Mouse (Mus musculus): ENCODE data around the gene Pgap3. TPM values are rescaled to one million over a fixed set of nuclear protein-coding genes. Genes with fewer than 3 reads are reported as not detected.

Gene Pgap3
- total RNA-seq (2021) = 1 to 10 TPM; 5.3 to 6.2 TPM
- long read RNA-seq, experiment 1, transcript Pgap3-202 (8 exons, 2,419 nt) = major isoform, 5 of 8 reads
- long read RNA-seq, experiment 1, partial matches to known transcripts = 1 of 8 reads
- long read RNA-seq, experiment 1, other reads (novel, unspliced or antisense) = 2 of 8 reads
- long read RNA-seq, experiment 2, partial matches to known transcripts = 1 of 1 reads
- long read RNA-seq, experiment 2, other reads (novel, unspliced or antisense) = 0 of 1 reads

DNA sequence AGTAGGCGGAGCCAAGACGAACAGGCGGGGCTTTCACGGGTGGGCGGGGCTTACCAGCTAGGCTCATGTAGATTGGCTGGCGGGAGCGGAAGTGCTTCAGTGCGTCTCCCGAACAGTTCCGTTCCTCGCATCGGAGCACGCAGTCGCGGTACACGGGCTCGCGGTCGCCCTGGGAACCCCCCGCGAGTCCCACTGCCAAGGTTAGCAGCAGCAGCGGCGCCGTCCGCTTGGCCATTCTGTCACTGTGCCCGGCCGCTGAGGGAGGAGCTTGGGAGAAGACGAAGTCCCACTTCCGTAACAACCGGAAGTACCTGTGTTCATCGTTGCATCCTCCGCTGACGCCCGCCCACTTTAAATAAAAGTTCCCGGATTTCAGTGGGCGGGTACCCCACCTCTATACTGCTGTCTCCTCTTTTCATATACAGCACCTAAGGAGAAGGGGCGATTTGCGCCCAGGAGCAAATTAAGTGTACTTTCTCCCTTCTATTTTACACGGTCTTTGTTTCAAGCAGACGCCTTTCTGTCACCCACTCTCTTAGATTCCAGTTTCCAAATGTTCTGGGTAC is at the start of gene Pgap3:
Pgap3 (minus strand) TSS at position 330 of the 566 bp plus-strand sequence.
- peak; percentile 74 to 77 for DNase-seq (ENCODE audit: low spot score in 2 of 2)

DNA sequence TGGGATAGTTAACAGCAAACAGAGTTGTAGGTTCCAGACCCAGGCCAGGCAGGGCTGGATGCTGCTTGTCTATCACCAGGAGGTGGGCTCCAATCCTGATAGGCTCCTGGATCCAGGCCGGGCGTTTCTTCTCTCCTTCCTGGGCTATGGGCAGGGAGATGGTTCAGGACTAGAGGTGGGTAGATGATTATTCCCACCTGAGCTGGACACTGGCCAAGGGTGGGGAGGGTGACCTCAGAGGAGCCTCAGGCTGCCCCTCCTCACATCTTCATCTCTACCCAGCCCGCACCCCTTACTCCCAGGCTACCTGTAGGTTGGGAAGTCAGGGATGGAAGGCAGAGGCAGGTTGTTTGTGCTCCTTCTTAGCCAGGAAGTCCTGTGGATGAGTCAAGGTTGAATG is 49.1 kb upstream of the Pgap3 start:
- DNase-seq (ENCODE audit: low spot score in 2 of 2) = no peak

DNA sequence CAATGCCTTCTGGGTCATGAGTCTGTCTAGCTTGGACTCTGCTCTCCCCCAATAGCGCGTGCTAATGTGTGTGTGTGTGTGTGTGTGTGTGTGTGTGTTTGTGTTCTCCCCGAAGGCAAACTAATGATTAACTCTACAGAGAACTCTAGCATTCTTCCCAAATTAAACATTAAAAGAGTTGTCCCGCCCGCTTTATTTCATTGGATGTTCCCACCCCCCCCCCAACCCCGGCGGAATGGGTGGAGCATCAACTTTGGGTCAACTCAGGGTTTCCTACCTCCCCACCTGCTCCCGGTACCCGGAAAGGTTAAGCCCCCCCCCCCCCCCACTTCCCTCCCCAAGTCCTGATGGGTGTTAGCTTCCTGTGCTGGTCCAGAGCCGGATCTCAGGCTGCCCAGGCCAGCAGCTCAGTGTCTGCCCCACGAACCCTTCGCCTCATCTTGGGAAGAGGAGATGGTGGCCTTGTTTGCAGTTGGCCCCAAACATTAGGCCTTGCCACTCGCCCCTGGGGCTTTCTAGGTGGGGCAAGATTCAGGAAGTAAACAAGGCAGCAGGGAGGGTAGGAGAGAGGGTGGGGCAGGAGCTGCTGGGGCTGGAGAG is 48.0 kb upstream of the Pgap3 start:
- no peak for DNase-seq (ENCODE audit: low spot score in 2 of 2)

DNA sequence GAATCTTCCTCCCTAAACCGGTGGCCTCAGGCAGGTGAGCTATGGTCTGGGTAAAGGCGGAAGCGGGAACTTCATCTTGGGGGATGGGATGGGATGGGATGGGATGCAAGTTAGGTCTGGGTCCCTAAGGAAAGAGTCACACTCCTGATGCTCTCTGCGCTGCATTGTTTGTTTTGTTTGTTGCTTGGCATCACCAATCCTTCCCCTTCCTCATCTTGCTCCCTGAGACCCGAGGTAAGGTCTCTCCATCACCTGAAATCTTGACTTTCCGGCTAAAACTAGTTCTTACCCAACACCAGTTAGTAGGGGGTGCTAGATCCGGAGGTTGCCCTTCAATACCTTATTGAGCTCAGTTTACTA is 47.2 kb upstream of the Pgap3 start:
- no peak for DNase-seq (ENCODE audit: low spot score in 2 of 2)

DNA sequence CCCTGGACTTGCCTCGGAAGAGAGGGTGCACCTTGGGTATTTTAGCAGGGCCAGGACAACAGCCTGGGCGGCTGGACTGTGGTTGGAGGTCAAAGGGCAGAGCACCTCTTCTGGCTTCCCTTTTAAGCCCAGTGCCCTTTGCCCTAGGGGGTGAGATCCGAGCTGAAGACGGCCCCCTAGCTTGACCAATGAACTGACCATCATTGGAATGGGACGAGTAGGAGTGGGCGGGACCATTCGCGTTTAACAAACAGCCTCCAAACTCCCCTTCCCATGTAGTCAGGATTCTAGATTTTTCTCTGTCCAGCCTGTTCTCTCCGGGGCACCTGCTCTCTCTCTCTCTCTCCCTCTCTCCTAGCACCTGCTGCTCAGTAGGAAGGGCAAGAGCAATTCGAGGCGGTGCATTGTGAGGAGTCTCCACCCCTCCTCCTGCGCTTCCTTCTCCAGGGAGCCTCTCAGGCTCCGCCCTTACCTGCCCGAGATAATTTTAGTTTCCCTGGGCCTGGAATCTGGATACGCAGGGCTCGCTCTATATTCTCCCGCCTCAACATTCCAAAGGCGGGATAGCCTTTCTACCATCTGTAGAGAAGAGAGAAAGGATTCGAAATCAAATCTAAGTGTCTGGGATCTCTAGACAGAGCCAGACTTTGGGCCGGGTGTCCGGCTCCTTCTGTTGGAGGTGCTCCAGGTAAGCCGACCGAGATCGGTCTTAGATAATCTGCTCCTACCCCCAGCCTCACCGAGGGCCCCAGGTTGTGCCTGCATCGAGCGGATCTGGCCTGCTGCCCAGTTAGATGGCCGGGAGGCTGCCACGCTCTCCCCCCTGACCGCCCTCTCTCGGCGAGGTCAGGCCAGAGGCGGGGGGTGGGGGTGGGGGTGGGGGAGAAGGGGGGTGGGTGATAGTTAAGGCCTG is 46.5 kb upstream of the Pgap3 start:
- no peak for DNase-seq (ENCODE audit: low spot score in 2 of 2)

DNA sequence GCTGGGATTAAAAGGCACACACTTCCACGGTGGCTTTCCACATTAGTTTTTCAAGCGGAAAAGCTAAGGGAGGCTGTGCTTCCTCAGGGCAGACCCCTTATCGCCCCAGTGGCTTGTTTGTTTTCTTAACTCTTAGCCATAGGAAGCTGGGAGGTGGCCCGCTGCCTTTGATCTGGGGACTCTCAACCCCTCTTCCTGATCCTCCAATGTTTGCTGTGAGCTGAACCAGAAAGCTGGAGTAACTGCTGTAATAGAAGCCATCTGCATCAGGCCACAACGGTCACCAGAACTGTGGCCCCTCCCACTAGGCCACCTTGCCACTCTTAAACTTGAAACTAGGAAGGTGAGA is 45.9 kb upstream of the Pgap3 start, which contains the start of gene Grb7:
Grb7 (plus strand) TSS at position 182 of the 349 bp plus-strand sequence.
- DNase-seq (ENCODE audit: low spot score in 2 of 2) = no peak

DNA sequence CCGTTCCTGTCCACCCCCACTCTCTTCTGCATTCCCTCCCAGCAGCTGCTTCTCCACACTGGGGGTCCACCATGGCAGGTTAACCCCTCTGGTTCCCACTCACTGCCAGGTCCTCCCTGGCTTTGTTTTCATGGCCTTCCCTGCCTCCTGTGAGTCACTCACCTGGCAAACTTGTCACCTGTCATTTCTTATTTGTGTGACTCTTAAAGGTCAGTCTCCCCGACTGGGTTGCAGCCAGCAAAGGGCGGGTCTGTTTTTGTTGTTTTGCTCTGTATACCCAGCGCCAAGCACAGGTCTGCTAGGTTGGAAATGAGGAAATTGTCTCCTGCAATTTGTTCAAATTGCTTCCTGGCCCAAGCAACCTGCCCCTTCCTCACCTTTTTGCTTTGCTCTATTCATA is 45.4 kb upstream of the Pgap3 start:
- DNase-seq (ENCODE audit: low spot score in 2 of 2) = no peak

DNA sequence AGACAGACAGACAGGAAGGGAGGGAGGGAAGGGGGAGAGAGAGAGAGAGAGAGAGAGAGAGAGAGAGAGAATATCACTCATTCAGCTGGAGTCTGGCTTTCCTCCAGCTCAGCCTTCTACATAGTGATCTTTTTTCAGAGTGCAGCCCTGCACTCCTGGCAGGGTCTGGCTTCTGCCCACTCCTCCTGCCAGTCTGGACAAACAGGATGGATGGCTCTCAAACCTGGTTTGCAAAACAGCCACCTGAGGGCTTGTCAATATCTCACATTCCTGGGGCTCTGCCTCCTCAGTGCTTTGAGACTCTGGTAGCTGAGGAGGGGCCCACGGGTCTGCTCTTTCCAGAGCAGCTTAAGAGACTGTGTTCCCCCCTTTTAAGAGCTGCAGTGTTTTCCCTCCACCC is 44.9 kb upstream of the Pgap3 start:
- no peak for DNase-seq (ENCODE audit: low spot score in 2 of 2)

DNA sequence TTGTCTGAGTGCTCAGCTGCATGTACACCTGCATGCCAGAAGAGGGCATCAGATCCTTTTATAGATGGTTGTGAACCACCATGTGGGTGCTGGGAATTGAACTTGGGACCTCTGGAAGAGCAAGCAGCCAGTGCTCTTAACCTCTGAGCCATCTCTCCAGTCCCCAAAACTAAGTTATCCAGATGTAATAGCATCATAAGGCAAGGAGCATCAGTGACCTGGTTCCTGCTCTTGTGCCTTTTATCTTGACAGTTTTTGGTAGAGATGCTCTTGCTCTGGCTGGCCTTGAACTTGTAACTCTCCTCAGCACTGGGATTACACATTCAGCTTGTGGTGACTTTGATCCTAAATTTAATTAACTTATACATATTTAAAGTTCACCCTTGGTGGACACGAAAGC is 43.4 kb upstream of the Pgap3 start:
- no peak for DNase-seq (ENCODE audit: low spot score in 2 of 2)

DNA sequence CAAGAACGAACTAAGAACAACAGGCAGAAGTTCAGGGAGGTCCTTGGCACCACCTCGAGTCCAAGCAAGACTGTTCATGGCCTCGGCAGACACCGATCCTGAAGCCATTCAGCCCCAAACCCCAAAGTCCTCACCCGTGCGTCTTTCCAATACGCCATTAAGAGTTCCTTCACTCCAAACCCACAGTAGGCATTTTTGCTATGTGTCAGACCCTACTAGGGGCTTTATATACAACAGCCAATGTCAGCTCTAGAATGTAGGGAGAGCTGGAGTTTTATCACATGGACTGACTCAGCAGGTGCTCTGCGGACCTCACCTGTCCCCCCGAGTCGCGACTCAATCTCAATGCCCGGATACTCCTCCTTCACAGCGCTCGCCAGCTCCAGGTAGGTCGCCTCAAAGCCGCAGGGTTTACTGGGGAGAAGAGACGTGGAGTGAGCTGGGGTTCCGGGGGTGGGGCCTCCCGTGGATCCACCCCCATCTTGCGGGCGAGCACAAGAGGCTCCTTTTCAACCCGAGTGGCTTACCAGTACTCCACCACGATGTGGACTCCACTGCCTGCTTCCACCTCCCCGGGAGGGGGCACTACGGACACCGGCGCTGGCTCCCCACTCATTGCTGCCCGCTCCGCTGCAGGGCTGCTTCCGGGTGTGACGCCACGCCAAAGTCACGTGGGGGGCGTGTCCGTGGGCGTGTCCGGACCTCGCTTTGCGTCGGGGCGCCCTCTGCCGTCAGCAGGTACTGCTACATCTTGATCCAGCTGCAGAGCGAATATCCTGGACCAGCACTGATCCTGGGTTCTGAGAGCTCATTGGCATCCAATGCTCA is 38.3 kb upstream of the Pgap3 start, which contains the start of gene Mien1:
Mien1 (minus strand) TSS at position 661 of the 828 bp plus-strand sequence.
- peak; percentile 98 to 99 for DNase-seq (ENCODE audit: low spot score in 2 of 2)

DNA sequence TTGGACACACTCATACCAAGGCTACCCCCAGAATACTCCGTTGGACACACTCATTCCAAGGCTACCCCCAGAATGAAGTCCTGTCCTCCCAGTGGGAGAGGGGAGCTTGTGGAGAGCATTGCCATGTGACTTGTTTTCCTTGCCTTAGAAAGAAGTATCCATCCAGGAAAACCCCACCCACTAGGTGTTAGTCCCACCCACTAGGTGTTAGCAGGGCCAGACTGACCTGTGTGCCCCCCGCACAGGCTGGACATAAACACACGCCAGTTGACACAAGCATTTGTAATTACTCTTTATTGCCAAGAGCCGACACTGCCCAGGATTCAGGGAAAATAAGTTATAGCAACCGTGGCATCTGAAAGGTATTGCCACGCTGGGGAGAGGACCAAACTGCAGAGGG is 37.2 kb upstream of the Pgap3 start:
- DNase-seq (ENCODE audit: low spot score in 2 of 2) = no peak

DNA sequence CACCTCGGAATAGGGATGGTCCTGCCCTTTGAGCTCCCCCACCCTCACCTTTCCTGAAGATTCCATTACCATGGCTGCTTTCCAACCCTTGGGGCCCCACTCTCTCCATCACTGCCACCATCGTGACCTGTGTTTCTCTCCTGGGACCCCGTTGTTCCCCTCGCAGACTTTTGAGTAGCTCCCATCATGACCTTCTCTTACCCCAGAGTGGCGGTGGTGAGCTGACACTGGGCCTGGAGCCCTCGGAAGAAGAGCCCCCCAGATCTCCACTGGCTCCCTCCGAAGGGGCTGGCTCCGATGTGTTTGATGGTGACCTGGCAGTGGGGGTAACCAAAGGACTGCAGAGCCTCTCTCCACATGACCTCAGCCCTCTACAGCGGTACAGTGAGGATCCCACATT is 35.4 kb upstream of the Pgap3 start:
- DNase-seq (ENCODE audit: low spot score in 2 of 2) = no peak

DNA sequence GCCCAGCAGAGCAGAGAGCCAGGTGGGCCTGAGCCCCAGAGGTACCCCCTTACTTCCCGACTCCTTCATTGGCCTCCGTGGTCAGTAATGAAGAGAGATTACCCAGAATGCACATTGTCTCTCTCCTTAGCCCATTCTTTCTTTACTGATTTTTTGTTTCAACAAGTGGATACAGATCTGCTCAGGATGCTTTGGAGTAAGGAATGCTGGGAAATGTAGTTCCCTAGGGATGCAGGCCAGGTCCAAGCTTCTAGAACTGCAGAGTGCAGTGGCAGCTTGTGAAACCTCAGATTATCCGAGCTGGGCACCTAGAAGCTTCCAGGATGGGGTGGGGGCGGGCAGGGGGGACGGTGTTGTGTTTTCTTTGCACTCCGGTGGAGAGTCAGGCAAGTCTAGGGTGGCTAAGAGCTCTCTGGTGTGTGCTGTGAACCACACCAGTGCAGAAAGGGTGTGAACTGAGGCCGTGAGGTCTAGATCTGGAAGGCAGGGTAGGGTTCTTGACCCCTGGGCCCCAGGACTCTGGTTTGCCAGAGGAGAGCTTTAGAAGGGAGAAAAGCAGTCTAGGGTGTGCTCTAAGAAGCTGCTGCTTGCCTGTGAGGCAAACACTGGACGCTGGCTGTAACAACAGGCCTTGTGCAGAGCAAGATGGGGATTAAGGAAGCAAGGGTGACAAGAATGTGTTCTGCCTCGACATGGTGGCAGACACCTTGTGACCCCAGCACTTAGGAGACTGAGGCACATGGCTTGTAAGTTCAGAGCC is 31.6 kb upstream of the Pgap3 start:
- no peak for DNase-seq (ENCODE audit: low spot score in 2 of 2)

DNA sequence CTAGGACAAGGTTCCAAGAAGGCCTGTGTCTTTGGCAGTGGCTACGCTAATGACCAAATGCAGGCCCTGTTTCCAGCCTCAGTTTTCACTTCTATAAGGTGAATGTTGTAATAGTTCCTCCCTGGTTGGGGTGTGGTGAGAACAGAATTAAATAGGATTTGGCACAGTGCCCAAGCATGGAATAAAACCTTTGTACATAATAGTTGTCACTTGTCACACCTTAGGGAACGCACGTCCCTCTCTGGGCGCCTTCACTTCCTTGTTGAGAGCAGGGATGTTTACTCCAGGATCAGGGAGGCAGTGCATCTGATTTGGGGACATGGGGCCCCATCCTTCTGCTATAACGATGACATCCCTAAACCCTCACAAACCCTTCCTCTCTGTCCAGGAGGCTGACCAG is 28.1 kb upstream of the Pgap3 start:
- DNase-seq (ENCODE audit: low spot score in 2 of 2) = no peak

DNA sequence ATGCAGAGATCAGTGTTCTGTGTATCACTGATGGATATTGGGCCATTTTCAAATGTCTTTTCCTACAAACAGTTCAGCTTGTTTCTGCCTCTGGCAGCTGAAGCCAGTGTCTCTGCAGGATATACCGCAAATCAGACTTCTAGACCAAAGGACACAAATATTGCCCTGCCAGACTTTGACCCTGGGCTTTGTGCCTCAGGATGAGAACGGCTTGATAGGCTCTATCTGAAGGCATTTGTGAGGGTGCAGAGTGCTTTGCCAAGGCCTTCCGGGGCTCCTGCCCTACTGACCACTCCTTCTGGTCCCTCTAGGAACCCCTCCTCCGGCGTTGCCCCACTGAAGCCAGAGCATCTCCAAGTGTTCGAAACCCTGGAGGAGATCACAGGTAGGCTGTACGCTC is 26.3 kb upstream of the Pgap3 start:
- DNase-seq (ENCODE audit: low spot score in 2 of 2) = no peak

DNA sequence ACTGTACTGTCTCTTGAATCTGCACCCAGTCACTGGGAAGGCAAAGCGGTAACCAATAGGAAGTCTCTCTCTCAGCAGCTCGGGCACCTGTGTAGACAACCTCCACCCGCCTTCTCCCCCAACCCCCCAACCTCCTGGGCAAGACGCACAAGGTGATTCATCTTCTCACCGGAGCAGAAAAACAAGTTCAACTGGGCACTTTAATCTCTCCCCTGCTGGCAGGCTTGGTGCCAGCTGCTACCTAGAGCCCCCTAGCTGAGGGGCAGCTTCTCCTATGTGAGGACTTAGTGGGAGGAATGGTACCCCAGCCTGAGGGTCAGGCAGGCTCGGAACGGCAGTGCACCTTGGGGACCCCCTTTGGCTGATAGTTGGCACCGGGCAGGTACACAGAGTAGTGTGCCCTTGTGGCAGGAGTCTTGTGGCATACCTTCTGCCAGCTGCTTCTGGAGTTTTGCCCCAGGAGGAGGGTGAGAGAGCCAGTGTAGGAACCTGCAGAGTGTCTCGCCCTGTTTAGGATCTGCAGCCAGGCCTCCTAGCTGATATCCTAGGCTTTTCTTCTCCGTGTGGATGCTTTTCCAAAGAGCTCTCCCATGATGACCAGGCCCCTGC is 18.8 kb upstream of the Pgap3 start:
- DNase-seq (ENCODE audit: low spot score in 2 of 2) = no peak

DNA sequence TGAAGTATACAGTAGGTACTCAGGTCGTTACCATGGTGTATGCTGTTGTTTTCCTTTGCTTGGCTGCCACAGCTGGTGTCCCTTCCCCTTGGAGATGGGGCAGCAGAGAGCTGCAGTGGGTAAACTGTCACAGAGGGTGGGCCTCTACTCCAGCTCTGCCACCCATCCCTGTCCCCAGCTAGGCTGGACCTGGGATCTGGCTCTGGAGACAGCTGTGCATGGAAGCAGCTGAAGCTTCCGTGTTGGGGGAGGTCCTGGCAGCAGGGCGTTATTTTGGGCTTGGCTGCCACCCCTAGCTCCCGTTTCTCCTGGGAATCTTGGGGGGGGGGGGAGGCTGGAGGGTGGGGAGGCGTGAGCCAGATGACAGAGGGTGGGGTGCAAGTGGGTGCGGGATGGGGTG is 18.0 kb upstream of the Pgap3 start:
- no peak for DNase-seq (ENCODE audit: low spot score in 2 of 2)

DNA sequence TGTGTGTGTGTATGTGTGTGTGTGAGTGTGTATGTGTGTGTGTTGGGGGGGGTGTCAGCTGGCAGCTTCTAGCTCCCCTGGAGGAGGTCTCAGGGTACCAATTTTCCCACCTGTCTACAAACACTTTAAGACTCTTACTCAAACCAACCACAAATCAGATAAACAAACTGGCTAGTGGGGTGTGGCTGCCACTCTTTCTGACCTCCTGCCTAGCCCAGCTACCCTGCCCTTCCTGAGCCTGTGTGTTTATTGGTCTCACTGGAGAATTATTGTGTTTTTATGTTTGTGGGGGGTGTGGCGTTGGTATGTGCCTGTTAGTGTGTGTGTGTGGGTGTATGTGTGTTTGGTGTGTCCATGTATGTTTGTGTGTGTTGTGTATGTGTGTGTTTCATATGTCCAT is 16.8 kb upstream of the Pgap3 start:
- no peak for DNase-seq (ENCODE audit: low spot score in 2 of 2)

DNA sequence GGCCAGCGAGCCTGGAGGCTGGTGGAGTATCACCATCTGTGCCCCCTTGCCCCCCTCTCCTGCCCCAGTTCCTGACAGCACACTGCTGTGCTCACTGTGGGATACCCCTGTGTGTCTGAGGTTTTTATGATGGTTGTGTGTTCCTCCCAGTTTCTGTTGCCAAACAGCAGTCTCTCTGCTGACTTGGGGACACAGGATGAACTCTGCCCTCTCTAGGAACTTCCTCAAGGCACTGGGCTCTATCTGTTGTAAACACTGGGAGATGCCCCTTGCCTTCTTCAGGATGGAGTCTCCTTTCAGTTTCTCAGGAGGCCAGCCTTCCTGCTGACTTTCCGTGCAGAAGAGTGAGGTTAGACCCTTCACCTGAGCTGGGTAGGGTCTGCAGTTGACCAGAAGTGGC is 13.9 kb upstream of the Pgap3 start:
- DNase-seq (ENCODE audit: low spot score in 2 of 2) = no peak

DNA sequence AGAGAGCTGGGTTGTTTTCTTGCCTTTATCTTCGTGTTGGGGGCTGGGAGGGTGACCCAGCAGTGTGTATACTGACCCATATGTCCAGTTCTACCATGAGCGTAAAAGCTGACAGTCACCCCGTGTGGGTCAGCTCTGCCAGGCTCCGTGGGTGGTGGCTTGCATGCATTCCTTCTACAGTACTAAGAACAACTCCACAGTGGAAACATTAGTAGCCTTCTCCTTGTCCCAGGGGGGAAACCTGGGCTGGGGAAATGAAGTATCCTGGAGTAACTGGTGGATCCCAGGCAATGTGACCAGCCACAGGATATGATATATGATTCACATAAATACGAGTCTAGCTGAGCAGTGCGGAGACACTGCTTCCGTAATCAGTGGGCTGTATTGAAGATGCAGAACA is 13.4 kb upstream of the Pgap3 start:
- DNase-seq (ENCODE audit: low spot score in 2 of 2) = no peak
